Mouse (Mus musculus) small intestine, adult 2 months (tissue): Measurements from ENCODE around the gene Phgr1. TPM values are rescaled to one million over a fixed set of nuclear protein-coding genes. Genes with fewer than 3 reads are reported as not detected.

Experiments used
- H3K27ac ChIP-seq: fragments of 200-500 bp; 2 replicates; pipeline ENCODE4 v1.5.1; 2012; ENCODE audit warnings: low read depth, low read length, control low read depth, inconsistent platforms; ENCODE audit not compliant: insufficient read depth
- H3K27me3 ChIP-seq: fragments of 200-500 bp; 2 replicates; pipeline ENCODE4 v1.6.1; 2012; ENCODE audit warnings: mild to moderate bottlenecking, moderate library complexity, low read length, inconsistent platforms; ENCODE audit not compliant: control insufficient read depth, insufficient read depth
- H3K36me3 ChIP-seq: fragments of 200-500 bp; 2 replicates; pipeline ENCODE4 v1.6.1; 2012; ENCODE audit warnings: mild to moderate bottlenecking, low read length, control low read depth, inconsistent platforms; ENCODE audit not compliant: control insufficient read depth, insufficient read depth
- H3K4me1 ChIP-seq: fragments of 200-500 bp; 2 replicates; pipeline ENCODE4 v1.6.1; 2012; ENCODE audit warnings: low read length, inconsistent platforms, mixed read lengths; ENCODE audit not compliant: control insufficient read depth, insufficient read depth, insufficient read length
- H3K4me3 ChIP-seq: fragments of 200-500 bp; 2 replicates; pipeline ENCODE4 v1.5.1; 2012; ENCODE audit warnings: low read depth, mild to moderate bottlenecking, control low read depth, inconsistent platforms, low read length, moderate library complexity
- CTCF ChIP-seq: fragments of 200-500 bp; IDR thresholded peaks from 2 replicates; pipeline ENCODE4 v1.5.1; 2012; ENCODE audit warnings: low read depth, mild to moderate bottlenecking, control low read depth, inconsistent platforms, low read length, moderate library complexity, mixed read lengths; ENCODE audit not compliant: insufficient replicate concordance, insufficient read length; ENCODE audit errors: extremely low read depth
- POLR2A ChIP-seq: fragments of 200-500 bp; IDR thresholded peaks from 2 replicates; pipeline ENCODE4 v1.6.1; 2012; ENCODE audit warnings: low read depth, mild to moderate bottlenecking, control low read depth, inconsistent platforms, low read length, moderate library complexity
- WGBS: fragments of 180-500 bp; shearing (Covaris S2); methylation state at CpG from one replicate; pipeline ENCODE4 v1.1.7; 2018; 5-methylcytosine and 5-hydroxymethylcytosine counted together
- polyA plus RNA-seq: library from polyadenylated mRNA; depleted of rRNA; stranded (reverse); fragments of >200 nt; gene quantifications from 2 replicates; pipeline ENCODE4 v1.2.3, GENCODE M21; 2012

The Phgr1 gene
- polyA plus RNA-seq, 1 experiment = 5,176 TPM

GRCm38 (mm10) chr2:118790551-118791525, 18.3 kb downstream of the Phgr1 start:
- peak overlapping the region; percentile 53 for H3K4me3 ChIP-seq
- H3K27me3 ChIP-seq = no peaks in the 10 kb centered on the region

GRCm38 (mm10) chr2:118791591-118792258, 19.2 kb downstream of the Phgr1 start:
- 90% methylated on average over 26 of the region's 26 CpGs for WGBS
- Histone ChIP-seq H3K36me3 (no peaks in the 10 kb centered on the region), H3K27me3 (no peaks in the 10 kb centered on the region), H3K4me1 (peaks cover 16% of the 10 kb centered on the region), H3K4me3 (no peak overlapping the region), H3K27ac (no peak overlapping the region)
- no peak for TF ChIP-seq POLR2A
- TF ChIP-seq CTCF = no peak

More at GRCm38 (mm10) chr2:118790551-118791525, 18.3 kb downstream of the Phgr1 start:
- Histone ChIP-seq H3K27ac (no peak overlapping the region; the same call in 1 of the 2 replicates), H3K4me1 (peaks cover 16% of the 10 kb centered on the region), H3K36me3 (no peaks in the 10 kb centered on the region)
- 12% methylated on average over 44 of the region's 44 CpGs for WGBS
- no peak; the same call in 1 of the 2 replicates for TF ChIP-seq POLR2A
- TF ChIP-seq CTCF = peak; percentile 77

GRCm38 (mm10) chr2:118792259-118792613, 19.7 kb downstream of the Phgr1 start:
- Histone ChIP-seq H3K36me3 (no peaks in the 10 kb centered on the region), H3K27me3 (no peaks in the 10 kb centered on the region), H3K27ac (no peak overlapping the region), H3K4me3 (no peak overlapping the region), H3K4me1 (peaks cover 16% of the 10 kb centered on the region)
- WGBS = 72% methylated on average over 4 of the region's 4 CpGs
- TF ChIP-seq CTCF (no peak), POLR2A (no peak)

- Histone ChIP-seq H3K4me3 (no peak overlapping the region), H3K27ac (no peak overlapping the region), H3K4me1 (peaks cover 16% of the 10 kb centered on the region), H3K27me3 (no peaks in the 10 kb centered on the region), H3K36me3 (no peaks in the 10 kb centered on the region)
- TF ChIP-seq CTCF (no peak), POLR2A (no peak)
- 85% methylated on average over 4 of the region's 4 CpGs for WGBS
Observed at GRCm38 (mm10) chr2:118793636-118794035, 21.1 kb downstream of the Phgr1 start.

- Histone ChIP-seq H3K4me3 (no peak overlapping the region), H3K36me3 (no peaks in the 10 kb centered on the region), H3K4me1 (no peaks in the 10 kb centered on the region; the same call in 1 of the 2 replicates), H3K27ac (no peak overlapping the region), H3K27me3 (no peaks in the 10 kb centered on the region; the same call in 1 of the 2 replicates)
- TF ChIP-seq CTCF (no peak), POLR2A (no peak)
- 76% methylated on average over 4 of the region's 4 CpGs for WGBS
Observed at GRCm38 (mm10) chr2:118802542-118803118, 30.1 kb downstream of the Phgr1 start.

GRCm38 (mm10) chr2:118804474-118804873, 31.9 kb downstream of the Phgr1 start:
- TF ChIP-seq CTCF (no peak), POLR2A (no peak)

More at GRCm38 (mm10) chr2:118804474-118804873, 31.9 kb downstream of the Phgr1 start:
- Histone ChIP-seq H3K27ac (no peak overlapping the region), H3K4me1 (no peaks in the 10 kb centered on the region; the same call in 1 of the 2 replicates), H3K4me3 (no peak overlapping the region), H3K36me3 (no peaks in the 10 kb centered on the region), H3K27me3 (no peaks in the 10 kb centered on the region)
- WGBS = 70% methylated on average over 2 of the region's 2 CpGs
